Mouse (Mus musculus): ENCODE measurements around the gene Olfr9.
"Not testable (repeated sequence)": the region's sequence is repeated elsewhere in the genome, so short reads cannot be mapped to it uniquely, and the experiment has no call there.

The Olfr9 gene

DNA sequence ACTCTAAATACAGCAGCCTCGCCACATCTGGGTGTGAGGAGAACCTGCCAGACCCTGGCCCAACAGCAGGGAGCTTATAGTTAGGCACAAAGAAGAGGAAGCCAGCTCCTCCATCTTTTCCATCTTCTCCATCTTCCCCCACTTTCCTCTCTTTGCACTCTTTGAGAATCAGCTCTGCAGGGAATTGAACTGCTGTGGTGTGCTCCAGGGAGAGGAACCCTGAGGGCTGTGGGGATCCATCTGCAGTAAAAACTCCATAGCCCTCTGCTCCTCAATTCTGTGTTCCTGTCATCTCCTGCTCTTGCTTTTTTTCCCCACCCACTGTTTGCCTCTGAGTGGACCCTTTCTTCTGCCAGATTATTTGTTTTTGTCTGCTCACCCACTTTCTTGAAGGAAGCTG, at the start of gene Olfr9:
Olfr9 (plus strand) TSS at position 301 of the 400 bp plus-strand sequence.
- DNase-seq (ENCODE audit: low spot score) = not testable (repeated sequence)

DNA sequence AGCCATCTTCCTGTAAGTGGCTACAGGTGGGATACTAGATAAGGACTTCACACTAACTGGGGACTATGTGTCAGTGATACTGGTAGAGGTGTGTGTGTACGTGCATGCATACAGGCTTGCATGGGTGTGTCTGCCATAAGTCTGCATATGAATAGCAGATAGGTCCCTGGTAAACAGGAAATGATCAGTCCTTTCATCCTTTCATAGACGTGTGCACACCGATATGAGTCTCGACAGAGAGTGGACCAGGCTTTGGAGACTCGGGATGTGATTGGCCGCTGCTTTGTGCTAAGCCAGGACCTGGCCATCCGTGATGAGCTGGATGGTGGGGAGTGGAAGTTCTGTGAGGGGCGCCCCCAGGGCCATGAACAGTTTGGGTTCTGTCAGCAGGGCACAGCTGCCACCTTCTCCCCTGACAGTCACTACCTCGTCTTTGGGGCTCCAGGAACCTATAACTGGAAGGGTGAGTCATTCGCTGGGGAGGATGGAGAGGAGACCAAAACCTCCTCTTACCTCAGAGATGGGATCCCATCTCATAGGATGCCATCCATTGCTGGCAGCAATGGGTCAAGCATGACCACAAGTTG, 48.7 kb upstream of the Olfr9 start:
- DNase-seq (ENCODE audit: low spot score) = peak; percentile 47

DNA sequence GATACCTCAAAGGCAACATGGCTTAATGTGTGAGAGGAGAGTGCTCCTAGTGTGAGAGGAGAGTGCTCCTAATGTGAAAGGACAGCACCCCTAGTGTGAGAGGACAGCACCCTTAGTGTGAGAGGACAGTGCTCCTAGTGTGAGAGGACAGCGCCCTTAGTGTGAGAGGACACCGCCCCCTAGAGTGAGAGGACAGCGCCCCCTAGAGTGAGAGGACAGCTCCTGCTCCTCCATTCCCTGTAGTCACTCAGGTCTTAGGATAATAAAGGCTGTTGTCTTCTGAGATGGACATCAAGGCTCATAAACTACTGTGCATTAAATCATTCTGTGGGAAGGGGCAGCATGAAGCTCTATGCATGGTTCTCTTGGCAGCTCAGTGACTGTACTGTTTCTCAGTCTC, 43.6 kb upstream of the Olfr9 start:
- peak; percentile 17 for DNase-seq (ENCODE audit: low spot score)

DNA sequence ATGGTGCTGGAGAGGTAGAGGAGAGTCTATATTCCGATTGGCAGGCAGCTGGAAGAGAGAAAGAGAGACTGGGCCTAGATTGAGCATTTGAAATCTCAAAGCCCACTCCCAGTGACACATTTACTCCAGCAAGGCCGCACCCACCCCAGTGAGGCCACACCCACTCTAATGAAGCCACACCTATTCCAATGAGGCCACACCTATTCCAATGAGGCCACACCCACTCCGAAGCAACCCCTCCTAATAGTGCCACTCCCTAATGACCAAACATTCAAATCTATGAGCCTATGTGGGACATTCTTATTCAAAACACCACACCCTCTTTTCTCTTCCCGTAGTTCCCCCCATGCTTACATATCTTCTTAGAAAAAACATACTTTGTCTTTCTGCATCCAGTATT, 41.7 kb upstream of the Olfr9 start:
- no peak for DNase-seq (ENCODE audit: low spot score)

DNA sequence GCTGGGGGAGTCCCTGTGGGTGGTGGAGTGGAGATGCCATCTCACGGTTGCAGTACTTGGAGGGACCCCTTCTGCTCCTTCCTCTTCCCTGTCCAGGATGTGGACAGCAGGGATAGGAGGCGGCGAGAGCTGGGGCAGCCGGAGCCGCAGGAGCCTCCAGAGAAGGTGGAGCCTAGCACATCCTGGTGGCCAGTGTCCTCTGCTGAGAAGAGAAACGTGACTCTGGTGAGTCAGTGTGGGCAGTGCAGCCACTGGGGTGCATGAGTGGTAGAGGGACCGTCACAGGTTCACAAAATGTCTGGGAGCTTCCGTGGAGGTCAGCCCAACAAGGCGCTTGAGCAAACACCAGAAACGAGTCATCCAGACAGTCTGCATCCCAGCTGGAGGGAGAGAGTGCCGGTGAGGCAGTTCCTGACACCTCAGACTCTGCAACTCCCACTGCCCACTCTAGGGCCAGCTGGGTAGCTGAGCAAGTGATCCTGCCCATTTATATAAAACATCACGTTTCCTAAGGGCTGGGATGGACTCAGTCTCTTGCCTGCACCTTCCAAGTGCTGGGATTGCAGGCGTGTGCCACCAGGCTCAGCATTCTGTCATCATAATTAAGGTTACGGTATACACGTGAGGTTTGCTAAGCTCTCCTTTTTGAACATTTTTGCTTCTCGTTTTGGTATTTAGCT, 38.9 kb upstream of the Olfr9 start:
- no peak for DNase-seq (ENCODE audit: low spot score)

DNA sequence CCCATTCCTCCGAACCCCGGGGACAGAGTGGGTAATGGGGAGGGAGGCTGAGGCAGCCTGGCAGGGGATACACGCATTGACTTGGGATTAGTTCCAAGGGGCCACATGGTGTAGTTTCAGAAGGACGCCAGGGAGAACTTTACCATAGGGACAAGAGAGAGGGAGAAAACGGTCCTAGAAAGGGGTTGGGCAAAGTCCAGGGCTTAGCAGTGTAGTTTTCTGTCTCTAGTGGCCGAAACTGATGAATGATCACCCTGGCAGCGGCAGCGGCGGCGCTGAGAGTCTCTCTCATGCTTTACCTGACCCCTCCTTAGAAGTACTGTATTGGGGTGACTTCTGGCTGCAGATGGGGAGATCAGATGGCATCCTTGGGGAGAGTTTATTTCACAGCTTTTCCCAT, 30.9 kb upstream of the Olfr9 start:
- DNase-seq (ENCODE audit: low spot score) = no peak

DNA sequence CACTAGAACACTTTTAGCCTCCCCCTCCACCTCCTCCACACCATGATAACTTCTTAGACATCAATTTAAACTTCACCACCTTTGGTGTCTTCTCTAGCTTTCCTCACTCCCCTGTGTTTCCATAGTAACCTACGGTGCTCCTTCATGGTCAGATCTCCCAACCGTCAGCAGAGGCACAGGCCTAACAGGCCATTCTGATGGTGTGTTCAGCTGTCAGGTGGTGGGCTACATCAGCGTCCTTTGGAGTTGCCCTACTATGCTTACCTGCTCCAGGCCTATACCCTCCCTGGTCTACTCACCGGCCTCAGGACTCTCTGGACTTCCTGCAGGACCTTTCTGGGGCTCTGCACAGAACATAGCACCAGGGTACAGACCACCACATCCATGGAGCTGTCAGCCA, 29.1 kb upstream of the Olfr9 start:
- DNase-seq (ENCODE audit: low spot score) = no peak

DNA sequence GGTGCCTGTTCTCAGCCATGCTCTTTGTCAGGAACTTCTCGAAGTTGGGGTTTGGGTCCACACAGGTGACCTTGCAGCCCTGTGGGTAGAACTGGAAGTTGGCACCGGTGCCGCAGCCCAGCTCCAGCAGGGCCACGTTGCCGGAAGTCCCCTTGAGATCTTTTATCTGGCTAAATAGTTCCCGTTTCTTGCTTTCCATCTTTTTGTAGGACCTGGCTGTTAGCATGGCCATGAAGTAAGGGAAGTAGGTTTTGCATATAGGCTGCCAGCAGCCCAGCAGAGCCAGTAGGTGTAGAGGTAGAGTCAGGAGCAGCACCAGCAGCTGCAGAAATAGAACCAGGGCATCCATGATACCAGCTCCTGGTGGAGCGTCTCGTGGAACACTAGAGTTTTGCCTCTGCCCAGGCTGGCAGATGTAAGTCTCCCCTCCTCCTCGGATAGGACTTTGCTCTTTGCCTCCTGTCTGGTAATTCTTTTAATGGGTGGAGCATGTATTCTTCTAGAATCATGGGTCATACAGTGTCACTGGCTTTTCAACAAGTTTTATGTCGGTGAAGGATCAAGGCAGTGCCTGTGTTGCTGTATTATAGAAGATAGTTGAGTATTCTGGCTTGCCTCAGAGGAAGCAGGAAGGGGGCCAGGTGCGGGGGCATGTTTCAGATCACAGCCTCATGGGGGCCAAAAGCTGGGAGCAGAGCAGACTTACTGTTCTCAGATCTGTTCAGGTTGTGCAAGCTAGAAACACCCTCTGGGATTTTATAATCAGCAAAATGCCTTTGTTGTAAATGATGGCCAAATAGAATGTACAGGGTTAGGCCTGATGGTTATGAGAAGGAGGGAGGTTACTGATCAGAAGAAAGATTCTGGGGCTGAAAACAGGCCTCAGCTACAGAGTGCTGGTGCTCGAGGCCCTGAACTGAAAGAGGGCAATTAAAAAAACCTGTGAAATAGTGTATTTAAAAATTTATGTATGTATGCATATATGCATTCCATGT, 28.3 kb upstream of the Olfr9 start, which contains the start of gene Mettl7b:
Mettl7b (minus strand) TSS at position 399 of the 995 bp plus-strand sequence.
- peak; percentile 12 for DNase-seq (ENCODE audit: low spot score)

DNA sequence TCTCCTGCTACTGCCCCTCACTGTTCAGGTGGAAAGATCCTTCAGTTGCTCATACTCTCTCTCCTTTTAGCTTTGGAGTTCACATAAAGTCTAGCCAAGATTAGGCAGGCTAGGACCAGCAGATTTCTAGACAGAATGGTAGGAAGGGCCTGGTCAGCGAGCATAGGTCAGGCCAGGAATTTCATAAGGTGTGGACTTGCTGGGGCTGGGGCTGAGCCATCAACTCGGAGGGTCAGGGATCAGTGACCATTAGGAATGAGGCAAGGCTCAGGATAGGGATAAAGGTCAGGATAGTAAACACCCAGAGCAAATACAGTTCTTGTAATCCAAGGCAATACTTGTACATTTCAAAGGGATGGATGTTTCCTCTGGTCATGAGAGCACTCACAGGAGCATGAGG, 24.3 kb upstream of the Olfr9 start:
- no peak for DNase-seq (ENCODE audit: low spot score)

DNA sequence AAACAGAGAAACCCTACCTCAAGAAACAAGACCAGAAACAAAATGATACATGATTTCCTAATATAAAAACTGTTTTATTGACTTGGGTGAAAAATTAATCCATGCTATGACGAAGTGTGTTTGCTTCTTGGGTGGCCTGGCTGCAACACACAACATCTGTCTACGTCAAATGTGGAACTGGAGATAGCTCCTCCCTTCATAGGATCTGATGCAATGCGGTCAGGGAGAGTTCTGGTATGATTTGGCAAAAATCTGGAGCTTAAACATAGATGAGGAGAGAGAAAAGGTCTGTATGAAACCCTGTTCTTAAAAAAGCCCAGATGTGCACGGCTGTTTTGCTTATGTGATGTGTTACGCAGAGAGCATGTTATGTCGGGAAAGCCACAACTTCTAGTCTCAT, 23.4 kb upstream of the Olfr9 start:
- no peak for DNase-seq (ENCODE audit: low spot score)

DNA sequence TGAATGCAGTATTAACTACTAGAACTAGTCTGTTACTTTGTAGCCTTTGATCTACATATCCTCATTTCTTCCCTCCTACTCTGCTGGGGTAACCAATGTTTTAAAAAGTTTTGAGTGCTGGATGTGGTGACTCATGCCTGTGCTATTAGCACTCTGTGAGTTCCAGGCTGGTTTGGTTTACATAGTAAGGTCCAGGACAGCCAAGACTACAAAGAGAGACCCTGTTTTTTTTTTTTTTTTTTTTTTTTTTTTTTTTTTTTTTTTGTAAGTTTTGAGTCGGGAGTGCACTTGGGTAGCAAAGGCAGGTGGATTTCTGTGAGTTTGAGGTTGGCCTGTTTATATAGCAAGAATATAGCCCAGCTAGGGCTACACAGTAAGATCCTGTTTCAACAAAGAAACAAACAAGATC, 20.9 kb upstream of the Olfr9 start:
- DNase-seq (ENCODE audit: low spot score) = no peak

DNA sequence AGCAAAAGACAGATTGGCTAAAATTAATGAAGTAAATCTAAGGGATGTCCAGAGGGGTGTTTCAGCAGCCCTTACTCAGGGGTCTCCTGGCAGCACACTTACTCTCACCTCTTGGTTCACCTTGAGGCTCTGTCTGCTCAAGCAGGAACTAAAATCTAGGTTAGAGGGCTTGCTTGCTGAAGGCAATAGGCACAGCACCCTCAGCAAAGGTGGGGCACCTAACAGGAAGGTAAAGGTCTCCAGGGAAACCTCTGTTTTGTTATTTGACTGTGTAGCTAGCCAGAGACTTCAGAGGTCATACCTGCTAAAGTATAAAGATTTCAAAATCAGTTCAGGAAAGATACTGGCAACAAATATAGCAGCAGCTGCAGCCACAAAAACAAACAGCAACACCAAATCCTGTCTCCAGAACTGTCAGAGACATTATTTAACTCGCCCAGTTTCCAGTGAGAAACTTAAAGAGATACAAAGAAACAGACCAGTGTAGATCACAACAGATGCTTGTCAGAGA, 18.4 kb upstream of the Olfr9 start:
- no peak for DNase-seq (ENCODE audit: low spot score)

DNA sequence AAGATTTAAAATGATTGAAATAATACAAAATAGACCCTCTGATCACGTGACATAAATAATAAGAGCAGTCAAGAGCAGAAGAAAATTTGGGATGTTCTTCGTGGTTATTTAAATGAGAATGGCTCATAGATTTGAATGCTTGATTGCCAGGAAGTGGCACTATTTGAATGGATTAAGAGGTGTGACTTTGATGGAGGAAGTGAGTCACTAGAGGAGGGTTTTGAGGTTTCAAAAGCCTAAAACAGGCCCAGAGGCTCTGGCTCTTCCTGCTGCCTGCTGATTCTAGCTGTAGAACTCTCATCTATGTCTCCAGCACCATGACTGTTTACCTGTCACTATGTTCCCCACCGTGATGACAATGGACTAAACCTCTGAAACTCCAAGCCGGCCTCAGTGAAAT, 16.4 kb upstream of the Olfr9 start:
- no peak for DNase-seq (ENCODE audit: low spot score)

DNA sequence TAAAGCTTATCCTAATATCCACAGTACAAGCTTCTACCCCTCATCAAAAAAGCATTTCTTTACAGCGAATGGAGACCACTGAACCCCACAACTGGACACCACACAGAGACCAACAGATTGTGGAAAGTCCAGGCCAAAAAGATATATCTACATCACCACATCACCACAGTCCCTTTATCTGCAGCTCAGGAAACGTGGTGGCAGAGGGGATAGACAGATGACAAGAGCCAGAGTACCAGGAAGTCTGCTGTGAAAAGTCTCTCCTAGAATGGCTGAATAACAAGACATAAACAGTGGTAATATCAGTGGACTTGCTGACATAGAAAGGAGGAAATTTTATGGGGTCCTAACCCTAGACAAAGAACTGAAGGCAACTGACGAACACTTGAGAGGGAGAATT, 12.8 kb upstream of the Olfr9 start:
- DNase-seq (ENCODE audit: low spot score) = no peak

DNA sequence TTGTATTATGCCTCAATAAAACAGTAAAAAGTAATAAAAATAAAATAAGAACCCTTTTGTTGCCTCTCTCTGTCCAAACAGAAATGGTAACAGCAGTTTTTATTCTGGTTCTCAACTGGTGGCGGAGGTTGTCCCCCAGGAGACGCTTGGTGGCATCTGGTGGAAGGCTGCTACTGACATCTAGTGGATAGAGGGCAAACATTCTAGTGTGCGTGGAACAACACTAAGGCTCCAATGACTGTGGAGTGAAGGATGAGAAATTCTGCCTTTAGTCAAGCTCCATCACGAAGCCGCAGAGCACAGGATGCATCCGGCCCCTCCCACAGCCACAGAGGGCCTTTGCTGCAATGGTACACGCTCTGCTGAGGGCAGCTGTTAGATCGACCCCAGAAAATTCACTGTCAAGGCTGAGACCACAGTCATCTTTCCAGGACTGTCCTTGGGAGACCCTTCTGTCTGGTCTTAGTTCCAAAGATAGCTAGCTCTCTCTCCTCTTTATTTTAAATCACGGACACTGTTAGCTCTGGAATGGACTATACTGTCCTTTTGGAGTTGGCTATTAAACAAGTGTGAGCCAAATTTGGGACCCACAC, 11.6 kb upstream of the Olfr9 start:
- peak; percentile 68 for DNase-seq (ENCODE audit: low spot score)

DNA sequence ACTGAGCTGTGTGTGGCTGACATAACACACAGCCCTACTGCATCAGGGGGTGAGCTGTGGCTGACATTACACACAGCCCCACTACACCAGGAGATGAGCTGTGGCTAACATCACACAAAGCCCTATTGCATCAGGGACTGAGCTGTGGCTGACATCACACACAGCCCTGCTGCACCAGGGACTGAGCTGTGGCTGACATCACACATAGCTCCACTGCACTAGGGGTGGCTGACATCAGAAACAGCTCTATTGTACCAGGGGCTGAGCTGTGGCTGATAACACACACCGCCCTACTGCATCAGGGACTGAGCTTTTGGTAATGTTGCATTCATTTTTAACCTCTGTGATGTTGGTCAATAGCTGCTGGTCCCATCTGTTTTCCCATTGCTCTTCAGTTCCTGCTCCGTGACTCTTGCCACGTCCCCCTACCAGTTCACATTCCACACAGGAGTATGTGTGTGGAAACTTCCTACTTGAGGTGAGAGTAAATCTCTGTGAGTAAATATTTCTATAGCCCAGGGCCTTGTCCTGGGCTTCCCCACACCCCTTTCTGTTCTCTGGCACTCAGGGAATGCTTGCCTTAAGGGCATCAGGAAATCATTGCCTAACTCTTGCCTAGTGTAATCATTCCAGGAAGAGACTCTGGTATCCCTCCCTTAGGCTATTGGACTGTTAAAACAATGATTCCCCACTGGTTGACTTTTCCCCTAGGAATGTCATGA, 8.4 kb upstream of the Olfr9 start:
- no peak for DNase-seq (ENCODE audit: low spot score)

DNA sequence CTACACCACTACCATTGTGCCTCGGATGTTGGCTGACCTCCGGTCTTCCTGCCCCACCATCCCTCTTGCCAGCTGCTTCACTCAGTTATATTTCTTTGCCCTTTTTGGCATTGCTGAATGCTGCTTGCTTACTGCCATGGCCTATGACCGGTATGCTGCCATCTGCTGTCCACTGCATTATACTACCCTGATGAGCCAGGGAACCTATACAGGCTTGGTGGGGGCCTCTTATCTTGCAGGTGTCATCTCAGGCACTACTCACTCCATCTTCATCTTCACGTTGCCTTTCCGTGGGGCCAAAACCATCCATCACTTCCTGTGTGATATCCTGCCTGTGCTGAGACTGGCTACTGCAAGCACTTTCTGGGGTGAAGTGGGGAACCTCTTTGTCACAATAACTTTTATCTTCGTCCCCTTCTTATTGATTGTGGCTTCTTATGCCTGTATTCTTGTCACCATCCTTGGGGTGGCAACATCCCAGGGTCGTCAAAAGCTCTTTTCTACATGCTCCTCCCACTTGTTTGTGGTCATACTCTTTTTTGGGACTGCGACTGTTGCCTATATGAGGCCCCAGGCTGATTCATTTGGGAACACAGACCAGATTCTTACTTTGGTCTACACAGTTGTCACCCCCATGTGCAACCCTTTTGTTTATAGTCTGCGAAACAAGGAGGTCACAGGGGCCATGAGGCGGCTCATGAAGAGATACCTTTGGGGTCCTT, 1.1 kb downstream of the Olfr9 start:
- peak; percentile 62 for DNase-seq (ENCODE audit: low spot score)

DNA sequence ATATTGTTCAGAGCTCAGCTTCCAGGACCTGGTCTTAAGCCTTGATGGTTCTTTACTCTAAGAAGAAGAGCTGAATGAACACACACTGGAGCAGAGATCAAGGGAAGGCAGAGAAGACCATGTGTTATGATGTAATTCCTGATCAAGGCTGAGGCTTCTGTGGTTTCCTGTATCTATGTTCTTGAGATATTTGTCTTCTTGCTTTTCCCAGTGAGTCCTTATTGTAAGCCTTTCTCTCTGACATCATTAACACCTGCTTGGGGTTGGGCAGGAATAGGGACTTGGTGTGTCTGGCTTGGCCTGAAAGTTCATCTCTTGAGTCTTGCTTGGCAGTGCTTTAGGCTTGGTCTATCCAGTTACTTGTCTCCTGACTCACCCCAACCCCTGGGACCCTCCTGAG, 1.8 kb downstream of the Olfr9 start:
- peak; percentile 88 for DNase-seq (ENCODE audit: low spot score)

DNA sequence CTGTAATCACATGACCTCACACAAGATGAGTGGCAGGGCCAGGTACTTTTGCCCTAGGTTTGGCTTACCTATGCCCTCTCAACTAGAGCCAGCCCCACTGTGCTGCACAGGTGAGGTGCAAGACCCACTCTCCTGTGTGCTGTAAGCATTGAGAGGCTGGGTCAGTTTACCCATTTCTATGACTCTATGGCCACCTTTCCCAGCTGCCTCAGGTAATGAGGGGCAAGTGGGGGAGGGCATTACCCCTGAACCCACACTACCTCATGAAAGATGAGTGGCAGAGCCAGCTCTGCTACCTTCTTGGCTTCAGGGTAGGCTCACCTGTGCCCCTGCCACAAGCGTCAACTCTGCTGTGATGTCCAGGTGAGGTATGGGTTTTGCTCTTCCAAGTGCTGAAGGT, 6.6 kb downstream of the Olfr9 start:
- no peak for DNase-seq (ENCODE audit: low spot score)

DNA sequence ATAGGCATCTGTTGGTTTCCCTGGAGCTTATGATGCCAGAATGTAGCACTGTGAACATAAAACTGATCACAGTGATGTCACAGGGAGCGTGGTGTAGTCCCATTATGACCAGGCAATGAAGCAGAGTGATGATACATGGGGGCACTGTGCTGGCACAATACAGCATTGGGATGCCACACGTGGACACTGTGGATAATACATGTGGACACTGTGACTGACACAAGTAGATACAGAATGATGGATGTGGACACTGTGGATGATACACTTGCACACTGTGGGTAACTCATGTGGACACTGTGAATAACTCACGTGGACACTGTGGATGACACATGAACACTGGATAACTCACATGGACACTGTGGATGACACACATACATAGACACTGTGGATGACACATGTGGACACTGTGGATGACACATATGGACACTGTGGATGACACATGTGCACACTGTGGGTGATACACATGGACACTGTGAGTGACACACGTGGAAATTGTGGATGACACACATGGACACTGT, 7.4 kb downstream of the Olfr9 start:
- no peak for DNase-seq (ENCODE audit: low spot score)
